Mouse (Mus musculus) midbrain, embryonic 14.5 days (tissue): ENCODE results near the gene Plscr4. TPM values are rescaled to one million over a fixed set of nuclear protein-coding genes. Genes with fewer than 3 reads are reported as not detected.

ENCODE experiments used
- ATAC-seq: fragments of 200-750 bp; cut with Nextera tagmentation; 2 replicates; pipeline ENCODE4 v1.8.0; 2017; ENCODE audit warnings: moderate number of reproducible peaks, moderate library complexity; ENCODE audit not compliant: low FRiP score, low TSS enrichment
- DNase-seq: peaks from one replicate; pipeline ENCODE4 v3.0.0-alpha.2; 2015
- H3K27ac ChIP-seq: fragments of 300-500 bp; sonication (generic); replicated peaks from 2 replicates; pipeline ENCODE4 v1.5.1; 2014; ENCODE audit warnings: mild to moderate bottlenecking, low read depth, low read length, moderate library complexity
- H3K27me3 ChIP-seq: fragments of 300-500 bp; sonication (generic); 2 replicates; pipeline ENCODE4 v1.6.1; 2014; ENCODE audit warnings: low read length, control low read depth, mixed read lengths; ENCODE audit not compliant: control insufficient read depth, insufficient read depth
- H3K36me3 ChIP-seq: fragments of 300-500 bp; sonication (generic); 2 replicates; pipeline ENCODE4 v1.6.1; 2014; ENCODE audit warnings: low read length, control low read depth; ENCODE audit not compliant: control insufficient read depth, insufficient read depth
- H3K4me1 ChIP-seq: fragments of 300-500 bp; sonication (generic); 2 replicates; pipeline ENCODE4 v1.6.1; 2014; ENCODE audit warnings: mild to moderate bottlenecking, antibody characterized with exemption, low read length, control low read depth; ENCODE audit not compliant: control insufficient read depth, insufficient read depth
- H3K4me2 ChIP-seq: fragments of 300-500 bp; sonication (generic); 2 replicates; pipeline ENCODE4 v1.6.1; 2014; ENCODE audit warnings: mild to moderate bottlenecking, low read length, moderate library complexity
- H3K4me3 ChIP-seq: fragments of 300-500 bp; sonication (generic); replicated peaks from 2 replicates; pipeline ENCODE4 v1.5.1; 2014; ENCODE audit warnings: low read depth, low read length
- H3K9ac ChIP-seq: fragments of 300-500 bp; sonication (generic); replicated peaks from 2 replicates; pipeline ENCODE4 v1.6.1; 2014; ENCODE audit warnings: mild to moderate bottlenecking, low read length, moderate library complexity
- H3K9me3 ChIP-seq: fragments of 300-500 bp; sonication (generic); 2 replicates; pipeline ENCODE4 v1.6.1; 2016; ENCODE audit warnings: low read length, control low read depth, mixed read lengths; ENCODE audit not compliant: control insufficient read depth
- WGBS: fragments of 180-500 bp; shearing (Covaris S2); extraction: QIAGEN DNeasy Blood & Tissue Kit; methylation state at CpG from one replicate; pipeline ENCODE4 v1.1.7; 2014; 5-methylcytosine and 5-hydroxymethylcytosine counted together
- polyA plus RNA-seq: library from polyadenylated mRNA; unstranded; fragments of >200 nt; fragmentation: Nextera tagmentation; extraction: Ambion mirVana; gene quantifications from 2 replicates; pipeline ENCODE4 v1.2.1, GENCODE M21; 2014

Gene Plscr4
- 0.55 and 1.2 TPM in 2 replicates for polyA plus RNA-seq

GRCm38 (mm10) chr9:92457261-92458058 is at the start of gene Plscr4:
Plscr4 (plus strand) TSS chr9:92457373.
- Histone ChIP-seq H3K4me3 (peak within 1 kb of the TSS; percentile 56), H3K9me3 (no peaks in the 10 kb centered on the region), H3K36me3 (no peaks in the 10 kb centered on the region), H3K4me1 (peaks cover 5% of the 10 kb centered on the region; the same call in 1 of the 2 replicates), H3K27ac (no peak within 1 kb of the TSS), H3K9ac (peak within 1 kb of the TSS; percentile 66), H3K27me3 (no peaks in the 10 kb centered on the region), H3K4me2 (peak within 1 kb of the TSS; percentile 97)
- peak; percentile 84 for ATAC-seq
- WGBS = 12% methylated on average over 42 of the region's 43 CpGs
- peak; percentile 60 for DNase-seq

- WGBS = 95% methylated on average over 3 of the region's 3 CpGs
- no peak overlapping the region for H3K9ac ChIP-seq
- H3K36me3 ChIP-seq = no peaks in the 10 kb centered on the region
- H3K27ac ChIP-seq = no peak overlapping the region
- no peaks in the 10 kb centered on the region for H3K27me3 ChIP-seq
- no peaks in the 10 kb centered on the region for H3K4me1 ChIP-seq
- ATAC-seq (no peak), DNase-seq (no peak)
- no peak overlapping the region for H3K4me3 ChIP-seq
- no peaks in the 10 kb centered on the region for H3K9me3 ChIP-seq
- no peak overlapping the region for H3K4me2 ChIP-seq
Observed at GRCm38 (mm10) chr9:92410225-92410624, 46.9 kb upstream of the Plscr4 start.

GRCm38 (mm10) chr9:92412045-92412444 is 45.1 kb upstream of the Plscr4 start:
- WGBS = 90% methylated on average over 2 of the region's 2 CpGs
- H3K9me3 ChIP-seq = no peaks in the 10 kb centered on the region

GRCm38 (mm10) chr9:92413684-92414083 is 43.5 kb upstream of the Plscr4 start:
- no peak overlapping the region for H3K27ac ChIP-seq
- H3K4me2 ChIP-seq = no peak overlapping the region
- no peak overlapping the region for H3K9ac ChIP-seq
- no peaks in the 10 kb centered on the region for H3K9me3 ChIP-seq
- H3K36me3 ChIP-seq = no peaks in the 10 kb centered on the region
- WGBS = 92% methylated on average over 3 of the region's 3 CpGs
- no peak overlapping the region for H3K4me3 ChIP-seq
- DNase-seq (no peak), ATAC-seq (no peak)
- no peaks in the 10 kb centered on the region for H3K4me1 ChIP-seq
- H3K27me3 ChIP-seq = no peaks in the 10 kb centered on the region

More at GRCm38 (mm10) chr9:92412045-92412444, 45.1 kb upstream of the Plscr4 start:
- Histone ChIP-seq H3K36me3 (no peaks in the 10 kb centered on the region), H3K4me1 (no peaks in the 10 kb centered on the region), H3K4me3 (no peak overlapping the region), H3K27ac (no peak overlapping the region), H3K4me2 (no peak overlapping the region), H3K27me3 (no peaks in the 10 kb centered on the region), H3K9ac (no peak overlapping the region)
- no peak for ATAC-seq
- DNase-seq = no peak

GRCm38 (mm10) chr9:92437781-92438180 is 19.4 kb upstream of the Plscr4 start:
- no peak overlapping the region for H3K4me3 ChIP-seq
- no peaks in the 10 kb centered on the region for H3K4me1 ChIP-seq
- no peaks in the 10 kb centered on the region for H3K9me3 ChIP-seq
- H3K36me3 ChIP-seq = no peaks in the 10 kb centered on the region
- H3K9ac ChIP-seq = no peak overlapping the region
- no peak overlapping the region for H3K27ac ChIP-seq
- no peak for DNase-seq
- H3K4me2 ChIP-seq = no peak overlapping the region
- H3K27me3 ChIP-seq = no peaks in the 10 kb centered on the region
- ATAC-seq = no peak

GRCm38 (mm10) chr9:92441468-92441867 is 15.7 kb upstream of the Plscr4 start:
- H3K4me1 ChIP-seq = no peaks in the 10 kb centered on the region
- H3K9ac ChIP-seq = no peak overlapping the region
- H3K27me3 ChIP-seq = no peaks in the 10 kb centered on the region
- no peak overlapping the region for H3K27ac ChIP-seq
- WGBS = 83% methylated on average over 4 of the region's 4 CpGs
- H3K4me2 ChIP-seq = no peak overlapping the region
- no peaks in the 10 kb centered on the region for H3K36me3 ChIP-seq
- no peak overlapping the region for H3K4me3 ChIP-seq
- no peaks in the 10 kb centered on the region for H3K9me3 ChIP-seq
- DNase-seq = no peak
- ATAC-seq = no peak

- no peaks in the 10 kb centered on the region for H3K36me3 ChIP-seq
- H3K9me3 ChIP-seq = no peaks in the 10 kb centered on the region
- no peak overlapping the region for H3K4me3 ChIP-seq
- DNase-seq = no peak
- H3K27me3 ChIP-seq = no peaks in the 10 kb centered on the region
- H3K9ac ChIP-seq = no peak overlapping the region
- no peak overlapping the region for H3K4me2 ChIP-seq
- H3K4me1 ChIP-seq = no peaks in the 10 kb centered on the region
- ATAC-seq = no peak
- H3K27ac ChIP-seq = no peak overlapping the region
Observed at GRCm38 (mm10) chr9:92444536-92444935, 12.6 kb upstream of the Plscr4 start.

- ATAC-seq (no peak), DNase-seq (no peak)
- Histone ChIP-seq H3K9ac (no peak overlapping the region), H3K4me3 (no peak overlapping the region), H3K4me2 (no peak overlapping the region), H3K36me3 (no peaks in the 10 kb centered on the region), H3K27ac (no peak overlapping the region), H3K4me1 (peaks cover 5% of the 10 kb centered on the region; the same call in 1 of the 2 replicates), H3K27me3 (no peaks in the 10 kb centered on the region), H3K9me3 (no peaks in the 10 kb centered on the region)
- WGBS = 77% methylated on average over 3 of the region's 3 CpGs
Observed at GRCm38 (mm10) chr9:92456605-92457004, 568 bp upstream of the Plscr4 start.

- 6% methylated on average over 5 of the region's 5 CpGs for WGBS
Observed at GRCm38 (mm10) chr9:92458059-92458402, 858 bp downstream of the Plscr4 start.

More at GRCm38 (mm10) chr9:92458059-92458402, 858 bp downstream of the Plscr4 start:
- no peaks in the 10 kb centered on the region for H3K36me3 ChIP-seq
- ATAC-seq = no peak
- H3K27me3 ChIP-seq = no peaks in the 10 kb centered on the region
- no peak for DNase-seq
- peaks cover 5% of the 10 kb centered on the region; the same call in 1 of the 2 replicates for H3K4me1 ChIP-seq
- no peak overlapping the region for H3K27ac ChIP-seq
- H3K9ac ChIP-seq = peak overlapping the region; percentile 66
- no peaks in the 10 kb centered on the region for H3K9me3 ChIP-seq
- H3K4me3 ChIP-seq = peak overlapping the region; percentile 56
- H3K4me2 ChIP-seq = peak overlapping the region; percentile 97
